Mouse (Mus musculus): ENCODE measurements around the gene Mgp.
"Not testable (repeated sequence)": the region's sequence is repeated elsewhere in the genome, so short reads cannot be mapped to it uniquely, and the experiment has no call there.

Gene Mgp

DNA sequence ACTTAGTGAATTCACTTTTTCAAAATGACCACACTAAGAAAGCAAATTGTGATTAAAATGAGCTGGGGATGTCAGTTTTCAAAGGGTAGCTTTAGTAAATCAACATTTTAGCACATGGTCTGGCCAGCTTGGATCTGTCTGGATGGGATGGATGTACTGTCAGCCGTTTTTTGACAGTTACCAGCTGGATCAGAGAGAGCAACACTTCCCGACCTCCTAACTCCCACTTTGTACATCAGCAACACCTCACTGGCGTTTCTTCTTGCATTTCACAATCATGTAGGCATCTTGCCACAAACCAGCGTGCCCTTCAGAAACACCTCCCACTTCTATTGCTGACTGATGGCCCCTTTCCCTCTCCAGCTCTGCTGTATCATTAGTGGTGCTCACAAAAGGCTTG, 22.6 kb upstream of the Mgp start:
- DNase-seq (ENCODE audit: low spot score in 2 of 2): peak in 1 of 2 experiments; percentile 42

DNA sequence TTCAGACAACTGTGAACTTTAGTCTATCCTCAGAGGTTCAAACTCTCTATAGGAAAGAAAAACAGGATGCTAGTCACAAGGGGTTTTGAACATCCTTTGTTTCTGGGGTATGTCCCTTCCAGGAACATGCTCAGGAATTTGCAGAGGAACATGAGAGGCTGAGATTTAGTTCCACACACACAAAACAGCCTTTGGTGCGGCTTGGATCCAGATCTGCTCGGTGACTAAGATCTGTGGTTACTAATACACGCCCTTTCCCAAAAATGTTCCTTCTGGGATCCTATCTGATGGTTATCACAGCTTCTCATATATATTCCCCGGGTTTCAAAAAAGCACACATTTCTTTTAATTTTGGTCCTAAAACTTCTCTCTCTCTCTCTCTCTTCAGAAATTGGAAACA, 22.2 kb upstream of the Mgp start:
- DNase-seq (ENCODE audit: low spot score in 2 of 2): peak in 1 of 2 experiments; percentile 35

DNA sequence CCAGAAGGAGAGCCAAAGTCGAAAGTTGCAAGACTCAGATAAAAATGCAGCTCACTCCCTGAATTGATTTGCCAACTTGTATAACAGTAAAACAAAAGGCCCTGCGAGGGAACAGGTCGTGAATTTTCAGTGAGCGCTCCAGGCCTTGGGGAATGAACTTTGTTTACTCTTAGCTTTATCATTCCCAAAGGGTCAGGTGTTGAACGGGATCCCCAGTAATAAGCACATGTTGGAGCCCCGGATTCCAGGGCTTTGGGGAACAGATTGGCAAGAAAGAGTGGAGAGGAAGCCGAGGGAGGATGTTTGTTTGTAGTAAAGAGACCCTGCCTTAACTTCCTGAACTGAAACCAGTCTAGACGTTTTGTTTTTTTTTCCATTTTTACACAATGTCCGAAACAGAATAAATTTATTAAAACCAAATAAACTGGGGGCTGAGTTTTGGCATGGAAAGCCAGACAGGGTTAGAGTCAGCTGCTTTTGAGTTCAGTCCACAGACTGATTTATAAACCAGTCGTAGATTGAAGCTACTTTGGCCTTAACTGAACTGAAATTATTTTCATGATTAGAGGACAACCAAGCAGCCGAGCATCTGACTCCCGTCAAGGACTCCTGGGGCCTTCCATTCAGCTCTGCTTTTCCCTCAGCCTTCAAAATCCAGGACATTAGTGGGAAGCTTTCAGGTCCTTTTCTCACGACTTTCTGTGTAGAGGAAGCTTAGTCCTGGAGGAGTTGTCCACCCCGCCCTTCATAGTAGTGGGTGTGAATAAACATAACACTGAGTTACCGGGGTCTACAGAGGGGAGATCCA, 19.1 kb upstream of the Mgp start:
- no peak for DNase-seq (ENCODE audit: low spot score in 2 of 2)

DNA sequence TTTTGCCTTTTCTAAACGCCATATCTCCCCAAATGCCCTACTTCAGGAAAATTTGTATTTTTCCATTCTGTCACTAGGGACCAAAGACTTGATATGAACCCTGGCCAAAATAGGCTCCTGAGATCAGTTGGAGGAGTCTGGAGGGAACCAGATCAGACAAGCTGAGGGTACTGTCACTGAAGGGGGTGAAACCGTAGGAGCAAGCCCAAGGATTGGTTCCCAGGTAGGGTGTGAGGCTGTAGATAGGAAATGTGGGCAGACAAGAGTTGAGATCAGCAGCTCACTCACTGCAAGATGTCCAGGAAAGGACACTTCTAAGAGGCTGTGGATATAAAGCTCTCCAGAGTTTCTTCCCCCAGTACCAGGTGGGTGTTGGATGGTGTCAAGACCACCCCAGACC, 16.4 kb upstream of the Mgp start:
- no peak for DNase-seq (ENCODE audit: low spot score in 2 of 2)

DNA sequence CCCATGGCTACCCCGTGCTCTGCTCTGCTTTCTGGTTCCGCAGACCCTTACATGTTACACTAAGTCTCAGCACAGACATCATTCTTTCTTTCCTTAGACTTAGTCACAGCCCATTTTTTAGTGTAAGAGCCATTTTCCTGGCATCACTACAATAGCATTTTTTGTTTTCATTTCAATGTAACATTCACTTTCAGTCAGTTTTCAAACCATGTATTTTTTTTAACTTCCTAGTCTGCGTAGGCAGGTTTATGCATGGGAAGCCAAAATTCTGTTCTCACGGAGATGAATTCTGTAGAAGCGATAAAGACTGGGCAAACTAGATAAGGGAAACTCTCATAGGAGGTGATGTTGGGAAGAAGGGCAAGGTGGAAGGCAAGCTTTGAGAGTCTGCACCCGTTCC, 13.9 kb upstream of the Mgp start:
- no peak for DNase-seq (ENCODE audit: low spot score in 2 of 2)

DNA sequence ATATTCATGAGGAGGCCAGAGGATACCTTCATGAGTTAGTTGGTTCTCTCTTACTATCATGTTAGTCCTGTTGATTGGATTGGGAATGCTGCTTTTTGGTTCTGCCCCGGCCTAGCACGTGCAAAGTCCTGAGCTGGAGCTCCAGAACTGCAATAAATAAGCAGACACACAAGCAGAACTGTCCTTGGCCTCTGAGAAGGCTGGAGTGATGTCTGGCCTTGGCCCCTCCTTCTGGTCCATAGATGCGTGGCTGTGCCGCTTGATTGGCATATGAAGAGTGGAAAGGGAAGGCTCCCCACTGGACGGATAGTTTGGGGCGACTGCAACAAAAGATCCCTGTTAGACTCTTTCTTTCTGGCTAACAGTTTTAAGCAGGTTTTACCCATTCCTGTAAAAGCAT, 13.4 kb upstream of the Mgp start:
- DNase-seq (ENCODE audit: low spot score in 2 of 2): no peak

DNA sequence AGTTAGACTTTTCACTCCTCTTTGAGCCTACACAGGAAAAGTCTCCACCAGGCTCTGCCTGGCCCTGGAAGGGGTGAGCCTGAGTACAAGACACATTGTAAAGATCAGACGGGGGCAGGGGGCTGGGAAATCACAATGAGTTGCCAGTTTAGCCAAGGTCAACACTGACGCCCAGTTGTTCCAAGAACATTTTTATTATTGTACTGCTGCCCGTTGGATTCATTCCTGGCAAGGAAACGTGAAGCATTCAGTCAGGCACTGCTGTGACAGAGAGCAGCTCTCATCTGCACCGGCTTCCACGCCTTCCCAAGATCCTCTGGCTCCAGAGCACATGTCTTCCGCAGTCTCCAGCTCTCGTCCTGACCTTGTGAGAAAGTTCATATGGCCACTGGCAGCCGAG, 12.2 kb upstream of the Mgp start:
- DNase-seq (ENCODE audit: low spot score in 2 of 2): peak in 1 of 2 experiments; percentile 66

DNA sequence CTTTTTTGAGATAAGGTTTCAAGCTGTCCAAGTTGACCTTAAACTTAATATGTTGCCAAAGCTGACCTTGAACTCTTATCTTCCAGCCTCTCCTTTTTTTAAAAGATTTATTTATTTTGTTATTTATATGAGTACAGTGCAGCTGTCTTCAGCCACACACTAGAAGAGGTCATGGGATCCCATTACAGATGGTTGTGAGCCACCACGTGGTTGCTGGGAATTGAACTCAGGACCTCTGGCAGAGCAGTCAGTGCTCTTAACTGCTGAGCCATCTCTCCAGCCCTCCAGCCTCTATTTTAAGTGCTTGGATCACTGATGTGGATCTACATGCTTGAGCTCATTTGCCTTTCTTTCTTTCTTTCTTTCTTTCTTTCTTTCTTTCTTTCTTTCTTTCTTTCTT, 9.1 kb upstream of the Mgp start:
- not testable (repeated sequence) for DNase-seq (ENCODE audit: low spot score in 2 of 2)

DNA sequence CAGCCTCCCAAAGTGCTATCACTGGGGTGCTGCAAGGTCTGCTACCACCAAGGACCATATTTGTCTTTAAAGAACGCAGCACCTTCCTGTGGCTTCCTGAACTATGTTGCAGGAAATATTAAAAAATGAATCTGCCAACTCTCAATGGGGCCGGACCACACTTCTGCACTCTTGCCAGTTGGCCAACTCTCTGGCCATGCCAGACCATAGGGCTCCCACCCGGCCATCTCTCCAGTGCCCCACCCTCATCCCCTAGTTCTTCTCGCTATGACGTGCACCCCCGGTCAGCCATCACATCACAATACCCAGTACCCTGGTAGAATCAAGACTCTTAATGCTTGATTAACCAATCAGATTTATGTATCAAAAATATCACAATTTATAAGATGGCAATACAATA, 8.3 kb upstream of the Mgp start:
- no peak for DNase-seq (ENCODE audit: low spot score in 2 of 2)

DNA sequence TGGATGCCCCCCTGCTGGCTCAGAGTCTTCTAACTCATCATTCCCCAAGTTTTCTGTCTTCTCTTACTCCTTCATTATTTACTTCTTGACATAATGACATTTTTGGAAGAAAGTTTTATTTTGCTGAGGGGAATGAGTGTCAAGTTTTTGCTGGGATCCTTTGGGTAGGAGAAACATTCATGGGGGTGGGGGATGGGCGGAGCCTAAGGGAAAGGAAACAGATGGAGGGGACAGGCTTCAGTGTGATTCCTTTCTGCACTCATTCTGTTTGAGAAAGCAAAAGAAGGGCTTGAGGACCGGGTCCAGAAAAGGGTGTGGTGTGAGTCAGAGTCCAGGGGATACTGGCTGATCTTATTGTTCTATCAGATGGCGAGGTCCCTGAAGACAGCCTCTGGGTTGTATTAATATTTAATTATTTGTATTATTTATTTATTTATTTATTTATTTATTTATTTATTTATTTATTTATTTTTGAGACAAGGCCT, 7.8 kb upstream of the Mgp start:
- DNase-seq (ENCODE audit: low spot score in 2 of 2): peak in 1 of 2 experiments; percentile 30

DNA sequence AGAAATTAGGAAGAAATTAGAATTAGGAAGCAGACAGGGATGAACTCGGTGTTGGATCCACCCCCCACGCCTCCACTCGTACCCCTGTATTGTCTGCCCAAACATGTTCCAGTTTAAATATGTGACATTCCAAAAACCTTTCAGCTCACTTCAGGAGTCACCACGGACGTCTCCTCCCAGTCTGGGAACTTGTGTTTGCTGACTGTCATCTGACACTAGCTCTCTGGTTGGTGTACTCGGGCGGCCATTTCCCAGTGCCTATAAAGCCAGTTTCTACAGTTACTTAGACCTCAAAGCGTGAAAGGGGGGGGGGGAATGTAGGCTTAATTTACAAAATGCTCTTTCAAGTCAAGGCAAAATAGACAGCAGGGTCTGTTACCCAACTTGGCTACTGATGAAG, 6.1 kb upstream of the Mgp start:
- DNase-seq (ENCODE audit: low spot score in 2 of 2): no peak

DNA sequence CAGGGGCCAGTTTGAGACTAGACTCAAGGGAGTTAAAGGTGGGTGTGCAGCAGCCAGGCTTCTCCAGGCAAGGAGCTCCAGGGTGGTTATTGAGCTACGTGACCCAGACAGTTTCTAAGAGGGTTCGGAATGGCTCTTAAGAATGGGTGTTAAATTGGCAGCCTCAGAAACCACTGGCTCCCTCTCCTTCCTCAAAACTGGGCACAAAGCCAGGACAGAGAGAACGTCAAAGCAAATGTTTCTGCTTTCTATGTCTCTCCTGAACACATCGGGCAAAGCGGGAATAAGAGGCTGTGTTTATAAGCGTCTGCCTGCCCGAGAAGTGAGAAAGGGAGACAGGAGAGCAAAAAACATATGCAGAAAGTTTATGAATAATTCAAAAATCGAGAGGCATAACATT, 1.0 kb downstream of the Mgp start:
- no peak for DNase-seq (ENCODE audit: low spot score in 2 of 2)

DNA sequence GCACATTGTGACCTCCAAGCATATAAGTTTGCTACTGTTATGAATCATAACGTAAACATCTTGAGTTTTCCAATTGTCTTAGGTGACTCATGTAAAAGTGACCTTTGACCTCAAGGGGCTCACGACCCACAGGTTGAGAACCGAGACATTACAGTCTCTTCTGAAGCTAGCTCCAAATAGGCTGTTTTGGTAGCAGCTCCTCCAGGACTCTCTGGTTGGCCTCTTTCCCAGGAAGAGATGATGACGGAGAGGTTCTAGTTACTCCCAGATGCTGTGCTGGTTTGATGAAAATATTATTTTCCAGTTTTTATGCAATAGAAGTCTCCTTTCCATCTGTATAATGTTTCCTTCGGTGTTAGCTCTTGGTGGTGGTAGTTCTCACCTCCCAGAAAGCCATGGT, 6.7 kb downstream of the Mgp start:
- DNase-seq (ENCODE audit: low spot score in 2 of 2): no peak

DNA sequence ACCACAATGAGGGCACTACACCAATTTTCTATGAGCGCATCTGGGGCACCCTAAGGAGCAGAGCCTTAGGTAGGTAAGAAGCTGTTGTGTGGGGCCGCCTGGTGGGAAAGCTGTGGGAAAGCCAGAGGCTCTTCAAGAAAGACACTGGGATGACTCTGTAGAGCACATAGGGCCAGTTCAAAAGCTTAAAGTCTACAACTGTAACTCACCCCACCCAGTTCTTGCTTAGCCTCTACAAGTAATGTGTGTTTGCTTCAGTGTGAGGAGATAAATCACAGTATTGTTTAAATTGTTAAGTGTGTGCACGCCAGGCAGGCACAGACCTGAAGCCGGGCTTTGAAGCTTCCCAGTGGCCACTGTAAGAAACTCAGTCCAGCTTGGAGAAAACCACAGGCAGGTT, 9.5 kb downstream of the Mgp start:
- DNase-seq (ENCODE audit: low spot score in 2 of 2): peak in 1 of 2 experiments; percentile 54

DNA sequence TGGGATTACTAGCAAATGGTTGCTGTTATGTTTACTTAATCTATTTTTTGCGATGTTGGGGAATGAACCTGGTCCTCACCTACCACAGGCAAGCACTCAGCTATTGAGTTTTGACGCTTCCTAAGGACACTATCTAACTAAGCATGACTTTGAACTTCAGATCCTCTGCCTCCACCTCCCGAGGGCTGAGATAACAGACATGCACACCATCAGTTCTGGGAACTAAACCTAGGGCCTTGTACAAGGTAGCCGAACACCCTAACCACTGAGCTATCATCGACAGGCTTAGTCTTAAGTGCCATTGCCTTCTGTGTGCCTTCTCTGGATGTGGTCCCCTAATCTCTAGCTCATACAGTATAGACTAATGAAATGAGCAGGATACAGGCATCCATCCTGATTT, 10.3 kb downstream of the Mgp start:
- no peak for DNase-seq (ENCODE audit: low spot score in 2 of 2)

DNA sequence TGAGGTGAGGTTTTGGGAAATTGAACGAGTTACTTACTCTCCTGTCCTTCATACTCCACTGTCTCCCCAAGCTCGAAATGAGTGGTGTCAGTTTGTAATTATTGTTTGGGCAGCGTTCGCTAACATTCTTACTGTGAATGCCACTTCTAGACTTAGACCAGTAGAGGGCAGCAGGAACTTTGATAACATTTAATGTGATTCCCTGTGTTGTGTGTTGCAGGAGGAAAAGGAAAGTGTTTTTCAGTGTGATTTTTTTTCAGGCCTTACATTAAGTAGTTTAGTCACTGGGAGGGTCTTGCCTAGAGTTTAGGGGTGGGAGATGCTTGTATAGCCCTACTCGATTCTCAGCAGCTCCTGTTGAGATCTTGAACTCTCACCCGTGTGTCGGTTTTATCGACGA, 14.6 kb downstream of the Mgp start:
- no peak for DNase-seq (ENCODE audit: low spot score in 2 of 2)

DNA sequence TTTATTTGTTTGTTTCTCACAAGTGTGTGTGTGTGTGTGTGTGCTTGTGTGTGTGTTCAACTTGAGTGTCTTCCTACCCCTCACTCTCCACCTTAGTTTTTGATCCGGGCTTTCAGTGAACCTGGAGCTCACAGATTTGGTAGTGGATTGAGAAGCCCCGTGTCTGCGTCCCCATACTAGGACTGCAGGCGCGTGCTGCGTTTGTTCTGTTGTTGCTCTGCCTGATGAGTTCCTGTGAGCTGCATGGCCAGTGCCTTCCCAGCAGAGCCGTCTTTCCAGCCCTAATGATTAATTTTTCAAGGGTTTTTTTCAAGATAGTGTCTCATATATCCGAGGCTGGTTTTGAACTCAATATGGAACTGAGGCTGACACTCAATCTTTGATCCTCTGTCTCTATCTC, 17.2 kb downstream of the Mgp start:
- no peak for DNase-seq (ENCODE audit: low spot score in 2 of 2)

DNA sequence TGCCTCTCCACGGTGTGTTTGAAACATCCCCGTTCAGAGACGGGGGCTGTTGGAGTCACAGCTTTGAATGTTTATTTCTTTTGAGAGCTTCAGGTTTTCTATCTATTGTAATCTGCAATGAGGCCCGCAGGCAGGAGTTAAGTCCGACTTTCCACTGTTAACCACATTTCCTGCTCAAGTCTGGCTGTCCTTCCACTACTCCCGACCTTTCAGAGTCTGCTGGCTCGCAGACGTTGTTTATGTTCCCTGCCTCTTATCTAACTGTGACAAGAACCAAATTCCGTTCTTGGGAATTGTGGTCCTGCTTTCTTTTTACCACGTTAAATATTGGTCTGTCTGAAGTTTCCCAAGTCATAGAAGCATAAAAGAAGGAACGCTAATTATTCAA, 17.8 kb downstream of the Mgp start:
- DNase-seq (ENCODE audit: low spot score in 2 of 2): peak in 1 of 2 experiments; percentile 42

DNA sequence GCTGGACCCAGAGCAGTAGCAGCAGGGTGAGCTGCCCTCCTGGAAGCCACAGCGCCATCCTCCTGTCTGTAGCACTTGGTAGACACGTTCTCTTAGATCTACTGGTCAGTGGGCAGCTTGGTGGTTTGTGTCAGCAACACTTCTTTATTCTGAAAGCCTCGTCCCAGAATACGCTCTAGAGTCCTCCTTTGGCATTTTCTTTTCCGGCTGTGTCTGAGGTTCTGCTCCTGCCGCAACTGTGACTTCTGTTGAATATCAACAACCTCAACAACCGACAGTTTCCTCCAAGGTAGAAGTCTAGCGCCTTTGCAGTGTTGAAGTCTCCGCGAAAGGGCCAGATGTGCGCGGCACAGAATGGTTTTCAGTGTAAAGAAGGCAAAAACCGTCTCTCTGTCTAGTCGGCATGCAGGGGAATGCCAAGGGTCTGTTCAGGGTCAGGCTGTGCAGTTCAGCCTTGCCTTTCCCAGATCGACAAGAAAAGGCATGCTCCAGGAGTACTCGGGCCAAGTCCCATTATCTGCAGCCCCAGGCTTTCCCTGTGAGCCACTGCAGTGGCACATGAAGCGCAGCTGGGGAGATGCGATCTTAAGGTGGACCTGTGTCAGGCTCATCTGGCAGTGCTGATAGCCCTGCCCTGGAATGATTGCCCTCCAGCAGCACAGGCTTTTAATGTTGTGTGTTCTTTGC, 18.3 kb downstream of the Mgp start, which contains the start of gene Art4:
Gene Art4 (minus strand): TSS at position 548 of the 687 bp plus-strand sequence.
- peak; percentile 39 to 41 for DNase-seq (ENCODE audit: low spot score in 2 of 2)

DNA sequence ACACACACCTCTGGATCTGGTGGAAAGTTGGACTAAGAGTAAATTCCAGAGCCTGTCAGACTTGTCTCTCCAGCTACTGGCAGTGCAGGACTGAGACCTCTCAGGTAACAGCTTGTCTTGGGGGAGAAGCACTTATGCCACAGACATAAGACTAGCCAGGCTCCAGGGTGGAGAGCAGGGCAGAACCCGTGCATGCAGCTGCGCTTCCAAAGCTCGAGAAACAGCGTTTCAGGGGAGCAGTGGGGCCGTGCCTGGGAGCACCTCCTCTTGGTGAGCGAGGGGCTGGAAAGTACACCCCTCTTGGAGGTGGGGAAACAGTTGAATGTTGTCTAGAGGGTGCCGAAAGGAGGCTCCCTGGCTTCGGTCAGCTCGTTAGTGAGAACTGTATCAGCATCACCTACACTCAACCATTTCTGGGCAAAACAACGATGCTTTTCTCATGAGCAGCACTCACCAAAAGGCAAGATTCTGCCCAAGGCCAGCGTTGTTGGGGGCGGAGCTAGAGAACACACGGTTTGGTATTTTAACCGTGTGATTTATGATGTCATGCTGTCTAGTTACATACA, 19.5 kb downstream of the Mgp start:
- peak in 1 of 2 experiments; percentile 70 for DNase-seq (ENCODE audit: low spot score in 2 of 2)

DNA sequence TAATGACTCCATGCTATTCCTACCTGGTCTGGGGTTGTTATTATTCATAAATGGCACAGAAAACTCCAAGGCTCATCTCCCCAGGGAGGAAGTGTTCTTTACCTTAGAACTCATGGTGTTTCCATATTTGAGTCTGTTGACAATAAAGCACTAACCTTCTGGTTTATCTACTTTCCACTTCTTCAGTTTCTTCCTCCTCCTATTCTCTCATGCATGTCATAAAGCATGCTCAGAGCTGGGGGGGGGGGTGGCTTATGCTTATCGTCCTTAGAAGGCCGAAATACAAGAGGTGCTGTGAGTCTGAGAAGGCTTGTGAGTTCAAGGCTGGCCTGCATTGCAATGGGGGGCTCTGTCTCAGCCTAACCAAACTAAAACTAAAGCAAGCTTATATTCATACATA, 20.4 kb downstream of the Mgp start:
- no peak for DNase-seq (ENCODE audit: low spot score in 2 of 2)

DNA sequence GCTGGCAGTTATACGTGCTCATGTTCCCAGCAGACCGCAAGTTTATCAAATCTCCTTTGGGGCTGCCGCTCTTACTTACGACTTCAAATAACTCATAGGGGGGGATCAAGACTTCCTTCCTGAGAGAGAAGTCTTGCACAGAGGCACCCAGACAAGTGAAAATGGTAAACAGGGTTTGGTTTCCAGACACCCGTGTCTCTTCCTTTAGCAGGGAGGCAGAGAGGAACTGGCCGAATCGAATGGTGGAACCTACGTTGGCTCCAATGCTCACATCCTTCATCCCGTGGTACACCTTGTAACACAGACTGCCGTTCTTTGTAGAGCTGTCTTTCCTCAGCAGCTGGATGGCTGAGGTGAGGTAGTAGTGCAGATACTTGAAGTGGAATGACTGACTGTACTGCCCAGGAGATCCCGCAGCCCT, 21.3 kb downstream of the Mgp start:
- DNase-seq (ENCODE audit: low spot score in 2 of 2): no peak

DNA sequence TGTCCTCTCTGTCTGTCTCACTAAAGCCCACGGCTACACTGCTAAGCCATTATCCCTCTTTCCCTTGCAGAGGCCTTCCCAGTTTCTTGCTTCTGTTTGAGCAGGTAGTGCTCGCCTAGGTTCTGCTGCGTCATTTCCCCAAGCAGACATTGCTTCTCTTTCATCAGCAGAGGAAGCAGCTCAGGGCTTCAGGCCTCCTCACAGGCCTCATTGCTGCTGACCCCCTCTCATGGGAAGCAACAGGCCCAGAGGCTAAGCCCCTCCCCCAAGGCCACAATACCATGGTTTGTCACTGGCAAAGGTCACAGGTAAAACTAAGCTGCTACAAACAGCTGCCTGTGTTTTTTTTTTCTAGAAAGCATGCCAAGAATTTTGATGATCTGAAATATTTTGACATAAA, 22.9 kb downstream of the Mgp start:
- no peak for DNase-seq (ENCODE audit: low spot score in 2 of 2)
